Mouse (Mus musculus): ENCODE results near the gene Jkamp. TPM values are rescaled to one million over a fixed set of nuclear protein-coding genes. Genes with fewer than 3 reads are reported as not detected.
"Not testable (repeated sequence)": the region's sequence is repeated elsewhere in the genome, so short reads cannot be mapped to it uniquely, and the experiment has no call there.

The Jkamp gene
- 41.9 and 48.4 TPM in 2 replicates for polyA plus RNA-seq (2011; ENCODE audit: insufficient read length, low read depth, missing spikeins)

- peak within 1 kb of the TSS; percentile 84 for H3K27ac ChIP-seq (ENCODE audit: insufficient read depth, low read length)
- H3K4me1 ChIP-seq (ENCODE audit: control insufficient read depth, insufficient read depth, low read length), result no peaks in the 10 kb centered on the region
- peak within 1 kb of the TSS; percentile 74 for H3K4me3 ChIP-seq (ENCODE audit: insufficient read depth, low read length)
- TF ChIP-seq POLR2A (IDR thresholded peaks at IDR 0.05; ENCODE audit: low read depth, low read length) (peak; percentile 70), CTCF (IDR thresholded peaks at IDR 0.05; ENCODE audit: borderline replicate concordance, insufficient read depth, low read length) (no peak)
These were observed at the start of gene Jkamp, which contains the start of gene L3hypdh for GRCm38 (mm10) chr12:72085329-72086165. Gene Jkamp, plus strand, starts transcription at chr12:72085589. Gene L3hypdh, minus strand, starts transcription at chr12:72085439.

GRCm38 (mm10) chr12:72036097-72036661, 49.2 kb upstream of the Jkamp start:
- no peak for TF ChIP-seq POLR2A (IDR thresholded peaks at IDR 0.05; ENCODE audit: low read depth, low read length)
- no peak for TF ChIP-seq CTCF (IDR thresholded peaks at IDR 0.05; ENCODE audit: borderline replicate concordance, insufficient read depth, low read length)
- no peak overlapping the region for H3K4me3 ChIP-seq (ENCODE audit: insufficient read depth, low read length)
- H3K4me1 ChIP-seq (ENCODE audit: control insufficient read depth, insufficient read depth, low read length), result no peaks in the 10 kb centered on the region
- H3K27ac ChIP-seq (ENCODE audit: insufficient read depth, low read length), result no peak overlapping the region

- TF ChIP-seq POLR2A (IDR thresholded peaks at IDR 0.05; ENCODE audit: low read depth, low read length) (no peak), CTCF (IDR thresholded peaks at IDR 0.05; ENCODE audit: borderline replicate concordance, insufficient read depth, low read length) (no peak)
- Histone ChIP-seq H3K4me3 (ENCODE audit: insufficient read depth, low read length) (no peak overlapping the region), H3K27ac (ENCODE audit: insufficient read depth, low read length) (no peak overlapping the region), H3K4me1 (ENCODE audit: control insufficient read depth, insufficient read depth, low read length) (no peaks in the 10 kb centered on the region)
These were observed 48.3 kb upstream of the Jkamp start for GRCm38 (mm10) chr12:72037049-72037448.

DNA sequence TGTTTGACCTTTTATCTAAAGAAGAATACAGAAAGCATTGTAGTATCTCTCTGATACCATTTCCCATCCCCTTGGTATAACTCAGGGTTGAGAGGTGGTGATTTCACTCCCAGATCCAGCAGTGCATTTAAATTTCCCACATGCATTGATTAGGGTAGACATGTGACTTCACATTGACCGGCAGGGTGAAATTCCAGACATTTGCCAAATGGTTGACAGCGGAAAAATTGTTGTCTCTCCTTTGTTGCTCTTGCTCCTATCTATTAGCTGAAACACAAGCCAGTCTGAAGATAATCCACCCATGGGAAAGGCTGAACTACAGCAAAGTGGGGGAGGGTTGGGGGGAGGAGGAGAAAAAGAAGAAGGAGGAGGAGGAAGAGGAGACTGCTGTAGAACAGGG, 46.5 kb upstream of the Jkamp start:
- Histone ChIP-seq H3K4me1 (ENCODE audit: control insufficient read depth, insufficient read depth, low read length) (no peaks in the 10 kb centered on the region), H3K4me3 (ENCODE audit: insufficient read depth, low read length) (no peak overlapping the region), H3K27ac (ENCODE audit: insufficient read depth, low read length) (no peak overlapping the region)
- TF ChIP-seq CTCF (IDR thresholded peaks at IDR 0.05; ENCODE audit: borderline replicate concordance, insufficient read depth, low read length) (no peak), POLR2A (IDR thresholded peaks at IDR 0.05; ENCODE audit: low read depth, low read length) (no peak)

- no peaks in the 10 kb centered on the region for H3K4me1 ChIP-seq (ENCODE audit: control insufficient read depth, insufficient read depth, low read length)
- no peak overlapping the region for H3K27ac ChIP-seq (ENCODE audit: insufficient read depth, low read length)
- H3K4me3 ChIP-seq (ENCODE audit: insufficient read depth, low read length), result no peak overlapping the region
- TF ChIP-seq CTCF (IDR thresholded peaks at IDR 0.05; ENCODE audit: borderline replicate concordance, insufficient read depth, low read length), result no peak
These were observed 45.9 kb upstream of the Jkamp start for GRCm38 (mm10) chr12:72039501-72039900.

- no peak for TF ChIP-seq CTCF (IDR thresholded peaks at IDR 0.05; ENCODE audit: borderline replicate concordance, insufficient read depth, low read length)
- no peak for TF ChIP-seq POLR2A (IDR thresholded peaks at IDR 0.05; ENCODE audit: low read depth, low read length)
- H3K4me1 ChIP-seq (ENCODE audit: control insufficient read depth, insufficient read depth, low read length), result no peaks in the 10 kb centered on the region
- H3K4me3 ChIP-seq (ENCODE audit: insufficient read depth, low read length), result no peak overlapping the region
- H3K27ac ChIP-seq (ENCODE audit: insufficient read depth, low read length), result no peak overlapping the region
These were observed 44.2 kb upstream of the Jkamp start for GRCm38 (mm10) chr12:72041238-72041637.

DNA sequence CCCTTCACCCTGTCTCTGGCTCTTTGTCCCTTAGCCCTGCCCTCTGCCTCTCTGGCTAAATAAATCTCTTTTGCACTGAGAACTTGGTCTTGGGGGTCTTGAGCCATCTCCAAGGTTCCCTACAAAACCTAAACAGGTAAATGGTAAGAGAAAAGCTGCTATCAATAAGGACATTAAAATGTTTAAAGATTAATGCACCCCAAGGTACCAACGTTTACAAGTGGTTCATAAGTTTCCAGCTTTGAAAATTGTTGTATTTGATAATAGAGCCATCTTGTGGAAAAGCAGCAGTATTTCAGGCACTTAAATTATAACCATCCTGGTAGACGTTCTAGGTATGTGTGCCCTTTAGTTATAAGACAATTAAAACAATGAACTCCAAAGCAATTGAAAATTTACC, 37.9 kb upstream of the Jkamp start:
- TF ChIP-seq POLR2A (IDR thresholded peaks at IDR 0.05; ENCODE audit: low read depth, low read length), result no peak
- no peak overlapping the region for H3K27ac ChIP-seq (ENCODE audit: insufficient read depth, low read length)
- no peak overlapping the region for H3K4me3 ChIP-seq (ENCODE audit: insufficient read depth, low read length)
- no peaks in the 10 kb centered on the region for H3K4me1 ChIP-seq (ENCODE audit: control insufficient read depth, insufficient read depth, low read length)

- not testable (repeated sequence) for H3K27ac ChIP-seq (ENCODE audit: insufficient read depth, low read length); H3K4me3 ChIP-seq (ENCODE audit: insufficient read depth, low read length); H3K4me1 ChIP-seq (ENCODE audit: control insufficient read depth, insufficient read depth, low read length)
These were observed 35.2 kb upstream of the Jkamp start for GRCm38 (mm10) chr12:72050156-72050555.

DNA sequence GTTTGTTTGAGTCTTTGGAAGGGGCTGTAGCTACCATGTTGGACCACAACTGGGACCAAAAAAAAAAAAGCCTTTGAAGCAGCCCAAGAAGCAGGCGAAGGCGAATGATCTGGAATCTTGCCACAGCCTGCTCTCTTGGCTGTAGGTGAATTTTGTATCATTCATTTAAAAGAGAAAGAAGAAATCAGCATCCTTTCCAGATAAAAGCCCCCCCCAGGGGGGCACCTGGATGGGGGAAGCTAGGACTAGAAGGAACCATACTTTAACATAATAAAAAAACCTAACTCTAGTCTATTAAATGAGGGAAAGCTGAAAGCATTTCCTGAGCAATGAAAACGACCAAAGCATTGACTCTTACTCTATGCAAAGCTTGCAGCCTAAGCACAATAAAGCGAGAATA, 34.6 kb upstream of the Jkamp start:
- Histone ChIP-seq H3K4me3 (ENCODE audit: insufficient read depth, low read length) (no peak overlapping the region), H3K4me1 (ENCODE audit: control insufficient read depth, insufficient read depth, low read length) (no peaks in the 10 kb centered on the region), H3K27ac (ENCODE audit: insufficient read depth, low read length) (no peak overlapping the region)
- TF ChIP-seq POLR2A (IDR thresholded peaks at IDR 0.05; ENCODE audit: low read depth, low read length), result no peak
- no peak for TF ChIP-seq CTCF (IDR thresholded peaks at IDR 0.05; ENCODE audit: borderline replicate concordance, insufficient read depth, low read length)

GRCm38 (mm10) chr12:72052571-72052970, 32.8 kb upstream of the Jkamp start:
- Histone ChIP-seq H3K27ac (ENCODE audit: insufficient read depth, low read length) (no peak overlapping the region), H3K4me3 (ENCODE audit: insufficient read depth, low read length) (no peak overlapping the region)
- TF ChIP-seq POLR2A (IDR thresholded peaks at IDR 0.05; ENCODE audit: low read depth, low read length), result no peak
- no peak for TF ChIP-seq CTCF (IDR thresholded peaks at IDR 0.05; ENCODE audit: borderline replicate concordance, insufficient read depth, low read length)

More at GRCm38 (mm10) chr12:72052571-72052970, 32.8 kb upstream of the Jkamp start:
- H3K4me1 ChIP-seq (ENCODE audit: control insufficient read depth, insufficient read depth, low read length), result no peaks in the 10 kb centered on the region

All from embryonic fibroblast, embryonic 13.5 days (primary cell).